Mouse (Mus musculus): Measurements from ENCODE around the gene Cchcr1. TPM values are rescaled to one million over a fixed set of nuclear protein-coding genes. Genes with fewer than 3 reads are reported as not detected.

The Cchcr1 gene
- polyA plus RNA-seq, 1 experiment from 2014 or later, result 7.9 TPM

GRCm38 (mm10) chr17:35517526-35517925 lies 626 bp downstream of the Cchcr1 start:
- H3K9ac ChIP-seq, result peak overlapping the region; percentile 35
- WGBS, result 6% methylated on average over 12 of the region's 12 CpGs
- no peak for ATAC-seq (ENCODE audit: low FRiP score, low read depth)

GRCm38 (mm10) chr17:35524354-35524753 lies 7.5 kb downstream of the Cchcr1 start:
- no peaks in the 10 kb centered on the region for H3K9me3 ChIP-seq
- no peak overlapping the region for H3K27ac ChIP-seq (replicated peaks)
- no peaks in the 10 kb centered on the region for H3K4me1 ChIP-seq (replicated peaks)
- no peak overlapping the region for H3K4me2 ChIP-seq
- H3K9ac ChIP-seq, result no peak overlapping the region
- no peaks in the 10 kb centered on the region for H3K27me3 ChIP-seq
- no peak overlapping the region for H3K4me3 ChIP-seq
- ATAC-seq (ENCODE audit: low FRiP score, low read depth), result no peak
- WGBS, result 76% methylated on average over 9 of the region's 9 CpGs
- no peaks in the 10 kb centered on the region for H3K36me3 ChIP-seq

More at GRCm38 (mm10) chr17:35517526-35517925, 626 bp downstream of the Cchcr1 start:
- no peaks in the 10 kb centered on the region for H3K9me3 ChIP-seq
- no peaks in the 10 kb centered on the region for H3K36me3 ChIP-seq
- peak overlapping the region; percentile 64 for H3K4me2 ChIP-seq
- peaks cover 20% of the 10 kb centered on the region for H3K4me1 ChIP-seq (replicated peaks)
- H3K27me3 ChIP-seq, result no peaks in the 10 kb centered on the region
- no peak overlapping the region for H3K27ac ChIP-seq (replicated peaks)
- H3K4me3 ChIP-seq, result peak overlapping the region; percentile 71

GRCm38 (mm10) chr17:35526644-35527043 lies 9.7 kb downstream of the Cchcr1 start:
- Histone ChIP-seq H3K27me3 (no peaks in the 10 kb centered on the region), H3K9ac (no peak overlapping the region), H3K9me3 (no peaks in the 10 kb centered on the region), H3K4me1 (replicated peaks) (peaks cover 7% of the 10 kb centered on the region; the same call in 1 of the 2 replicates), H3K4me3 (no peak overlapping the region), H3K36me3 (no peaks in the 10 kb centered on the region), H3K27ac (replicated peaks) (no peak overlapping the region), H3K4me2 (no peak overlapping the region)
- ATAC-seq (ENCODE audit: low FRiP score, low read depth), result no peak
- WGBS, result 78% methylated on average over 8 of the region's 8 CpGs

GRCm38 (mm10) chr17:35532360-35532759 lies 15.5 kb downstream of the Cchcr1 start:
- WGBS, result 19% methylated on average over 3 of the region's 3 CpGs
- no peaks in the 10 kb centered on the region for H3K36me3 ChIP-seq
- H3K9me3 ChIP-seq, result no peaks in the 10 kb centered on the region
- H3K4me2 ChIP-seq, result no peak overlapping the region
- peaks cover 7% of the 10 kb centered on the region; the same call in 1 of the 2 replicates for H3K4me1 ChIP-seq (replicated peaks)
- H3K4me3 ChIP-seq, result no peak overlapping the region
- H3K27me3 ChIP-seq, result no peaks in the 10 kb centered on the region
- H3K27ac ChIP-seq (replicated peaks), result no peak overlapping the region
- ATAC-seq (ENCODE audit: low FRiP score, low read depth), result no peak
- H3K9ac ChIP-seq, result no peak overlapping the region

GRCm38 (mm10) chr17:35532901-35533300 lies 16.0 kb downstream of the Cchcr1 start, which contains the start of gene Psors1c2:
TSS of gene Psors1c2 (plus strand) at chr17:35533201.
- Histone ChIP-seq H3K9ac (no peak within 1 kb of the TSS), H3K9me3 (no peaks in the 10 kb centered on the region), H3K27ac (replicated peaks) (no peak within 1 kb of the TSS), H3K27me3 (no peaks in the 10 kb centered on the region), H3K4me1 (replicated peaks) (peaks cover 7% of the 10 kb centered on the region; the same call in 1 of the 2 replicates), H3K4me2 (no peak within 1 kb of the TSS), H3K4me3 (no peak within 1 kb of the TSS), H3K36me3 (no peaks in the 10 kb centered on the region)
- ATAC-seq (ENCODE audit: low FRiP score, low read depth), result no peak
- WGBS, result 59% methylated on average over 7 of the region's 7 CpGs

GRCm38 (mm10) chr17:35534343-35534742 lies 17.4 kb downstream of the Cchcr1 start:
- 14% methylated on average over 6 of the region's 6 CpGs for WGBS
- Histone ChIP-seq H3K27me3 (no peaks in the 10 kb centered on the region), H3K27ac (replicated peaks) (no peak overlapping the region), H3K4me3 (no peak overlapping the region), H3K4me2 (no peak overlapping the region), H3K9me3 (no peaks in the 10 kb centered on the region), H3K36me3 (no peaks in the 10 kb centered on the region), H3K4me1 (replicated peaks) (peaks cover 7% of the 10 kb centered on the region; the same call in 1 of the 2 replicates), H3K9ac (no peak overlapping the region)
- ATAC-seq (ENCODE audit: low FRiP score, low read depth), result peak; percentile 71; the same call in 1 of the 2 replicates

GRCm38 (mm10) chr17:35537421-35537820 lies 20.5 kb downstream of the Cchcr1 start:
- no peaks in the 10 kb centered on the region for H3K27me3 ChIP-seq
- no peak overlapping the region for H3K27ac ChIP-seq (replicated peaks)

GRCm38 (mm10) chr17:35538476-35538875 lies 21.6 kb downstream of the Cchcr1 start:
- Histone ChIP-seq H3K36me3 (no peaks in the 10 kb centered on the region), H3K4me3 (no peak overlapping the region), H3K9ac (no peak overlapping the region), H3K27ac (replicated peaks) (no peak overlapping the region), H3K27me3 (no peaks in the 10 kb centered on the region), H3K4me2 (no peak overlapping the region), H3K4me1 (replicated peaks) (peaks cover 8% of the 10 kb centered on the region), H3K9me3 (no peaks in the 10 kb centered on the region)
- no peak for ATAC-seq (ENCODE audit: low FRiP score, low read depth)
- WGBS, result 89% methylated on average over 1 of the region's 1 CpGs

More at GRCm38 (mm10) chr17:35537421-35537820, 20.5 kb downstream of the Cchcr1 start:
- Histone ChIP-seq H3K9ac (no peak overlapping the region), H3K9me3 (no peaks in the 10 kb centered on the region), H3K36me3 (no peaks in the 10 kb centered on the region), H3K4me1 (replicated peaks) (no peaks in the 10 kb centered on the region), H3K4me3 (no peak overlapping the region), H3K4me2 (no peak overlapping the region)
- WGBS, result 90% methylated on average over 4 of the region's 4 CpGs
- no peak for ATAC-seq (ENCODE audit: low FRiP score, low read depth)

- ATAC-seq (ENCODE audit: low FRiP score, low read depth), result no peak
- no peak overlapping the region for H3K27ac ChIP-seq (replicated peaks)
- 59% methylated on average over 10 of the region's 10 CpGs for WGBS
These were observed 22.6 kb downstream of the Cchcr1 start for GRCm38 (mm10) chr17:35539540-35539939.

GRCm38 (mm10) chr17:35542761-35543411 lies 26.0 kb downstream of the Cchcr1 start:
- Histone ChIP-seq H3K9ac (no peak overlapping the region), H3K36me3 (no peaks in the 10 kb centered on the region), H3K4me2 (peak overlapping the region; percentile 23), H3K4me1 (replicated peaks) (peaks cover 13% of the 10 kb centered on the region), H3K27me3 (no peaks in the 10 kb centered on the region), H3K27ac (replicated peaks) (0 out of 2 replicates have a peak overlapping the region, but pooled peaks have one; percentile 20), H3K4me3 (no peak overlapping the region), H3K9me3 (no peaks in the 10 kb centered on the region)
- no peak for ATAC-seq (ENCODE audit: low FRiP score, low read depth)
- 71% methylated on average over 15 of the region's 15 CpGs for WGBS

More at GRCm38 (mm10) chr17:35539540-35539939, 22.6 kb downstream of the Cchcr1 start:
- Histone ChIP-seq H3K9ac (no peak overlapping the region), H3K4me2 (no peak overlapping the region), H3K27me3 (no peaks in the 10 kb centered on the region), H3K36me3 (no peaks in the 10 kb centered on the region), H3K4me3 (no peak overlapping the region), H3K4me1 (replicated peaks) (peaks cover 13% of the 10 kb centered on the region), H3K9me3 (no peaks in the 10 kb centered on the region)

GRCm38 (mm10) chr17:35543412-35543861 lies 26.5 kb downstream of the Cchcr1 start:
- Histone ChIP-seq H3K4me1 (replicated peaks) (peaks cover 13% of the 10 kb centered on the region), H3K27ac (replicated peaks) (0 out of 2 replicates have a peak overlapping the region, but pooled peaks have one; percentile 20), H3K27me3 (no peaks in the 10 kb centered on the region), H3K4me3 (no peak overlapping the region), H3K9ac (no peak overlapping the region), H3K4me2 (peak overlapping the region; percentile 23), H3K36me3 (no peaks in the 10 kb centered on the region), H3K9me3 (no peaks in the 10 kb centered on the region)
- 11% methylated on average over 14 of the region's 14 CpGs for WGBS
- ATAC-seq (ENCODE audit: low FRiP score, low read depth), result no peak

- Histone ChIP-seq H3K27me3 (no peaks in the 10 kb centered on the region), H3K9ac (no peak overlapping the region), H3K27ac (replicated peaks) (no peak overlapping the region), H3K4me1 (replicated peaks) (peaks cover 13% of the 10 kb centered on the region), H3K9me3 (no peaks in the 10 kb centered on the region), H3K36me3 (no peaks in the 10 kb centered on the region), H3K4me2 (no peak overlapping the region), H3K4me3 (no peak overlapping the region)
- ATAC-seq (ENCODE audit: low FRiP score, low read depth), result no peak
- 73% methylated on average over 6 of the region's 6 CpGs for WGBS
These were observed 27.1 kb downstream of the Cchcr1 start for GRCm38 (mm10) chr17:35544001-35544400.

Measured in hindbrain, embryonic 15.5 days (tissue).